ENCODE assay signal across 8 mouse cellular contexts in genomic region chr19:15984449-15985171, GRCm38 (mm10). TPM values are rescaled to one million over a fixed set of nuclear protein-coding genes. Genes with fewer than 3 reads are reported as not detected.
DNase-seq lines count a peak whose midpoint lies in the region; ATAC-seq and TF ChIP-seq lines count a peak whose summit lies in the region.

TSS of gene Cep78 (minus strand) at chr19:15984989.

- H3K36me3 ChIP-seq in embryonic facial prominence, embryonic 13.5 days, result peaks cover 17% of the 10 kb centered on the region
- H3K36me3 ChIP-seq in limb, embryonic 14.5 days (ENCODE audit: control insufficient read depth, insufficient read depth, low read length), result peaks cover 7% of the 10 kb centered on the region; the same call in 1 of the 2 replicates
- no peaks in the 10 kb centered on the region for H3K36me3 ChIP-seq in midbrain, postnatal 0 days (ENCODE audit: insufficient read depth, low read length)

- H3K4me3 ChIP-seq in embryonic facial prominence, embryonic 13.5 days, result peak within 1 kb of the TSS; percentile 85
- peak within 1 kb of the TSS; percentile 85 for H3K4me3 ChIP-seq in limb, embryonic 14.5 days (replicated peaks; ENCODE audit: low read length)
- peak within 1 kb of the TSS; percentile 90 for H3K4me3 ChIP-seq in midbrain, postnatal 0 days (ENCODE audit: low read depth, low read length)

- under 1% methylated on average over 88 of the region's 88 CpGs for WGBS in embryonic facial prominence, embryonic 13.5 days
- under 1% methylated on average over 57 of the region's 88 CpGs for WGBS in limb, embryonic 14.5 days
- under 1% methylated on average over 88 of the region's 88 CpGs for WGBS in midbrain, postnatal 0 days

- peak within 1 kb of the TSS; percentile 89 for H3K9ac ChIP-seq in embryonic facial prominence, embryonic 13.5 days
- peak within 1 kb of the TSS; percentile 87 for H3K9ac ChIP-seq in limb, embryonic 14.5 days (ENCODE audit: low read depth, low read length, severe bottlenecking)
- H3K9ac ChIP-seq in midbrain, postnatal 0 days (replicated peaks; ENCODE audit: low read length, poor library complexity, severe bottlenecking), result peak within 1 kb of the TSS; percentile 90

- TF ChIP-seq CTCF in midbrain, postnatal 0 days (IDR thresholded peaks at IDR 0.05), result peak; percentile 53

- peak within 1 kb of the TSS; percentile 87 for H3K27ac ChIP-seq in embryonic facial prominence, embryonic 13.5 days
- peak within 1 kb of the TSS; percentile 83 for H3K27ac ChIP-seq in limb, embryonic 14.5 days (replicated peaks; ENCODE audit: low read depth, low read length)
- peak within 1 kb of the TSS; percentile 86 for H3K27ac ChIP-seq in midbrain, postnatal 0 days (ENCODE audit: low read depth, low read length)

- H3K4me2 ChIP-seq in embryonic facial prominence, embryonic 13.5 days, result peak within 1 kb of the TSS; percentile 78
- H3K4me2 ChIP-seq in limb, embryonic 14.5 days (replicated peaks; ENCODE audit: low read depth, low read length, severe bottlenecking), result peak within 1 kb of the TSS; percentile 86
- H3K4me2 ChIP-seq in midbrain, postnatal 0 days (ENCODE audit: low read depth, low read length, poor library complexity, severe bottlenecking), result peak within 1 kb of the TSS; percentile 74

- TF ChIP-seq POLR2A in limb, embryonic 14.5 days (IDR thresholded peaks at IDR 0.05; ENCODE audit: borderline replicate concordance, extremely low read depth, insufficient read depth, insufficient read length), result peak; percentile 80; the same call in 1 of the 2 replicates

- peak; percentile 91 for DNase-seq in 3134 (ENCODE audit: extremely low read depth, insufficient read length, low spot score)
- DNase-seq in adrenal gland, postnatal 36 days, result peak; percentile 92 to 96
- DNase-seq in heart, adult 8-10 months (ENCODE audit: low spot score), result peak; percentile 86
- DNase-seq in kidney, adult 9 months, result peak; percentile 90
- peak; percentile 90 for DNase-seq in limb, embryonic 14.5 days (ENCODE audit: low spot score)
- peak; percentile 94 for DNase-seq in midbrain, postnatal 0 days (ENCODE audit: low spot score)
- peak; percentile 82 to 89 for DNase-seq in spleen, postnatal 14 days (ENCODE audit: low spot score in 2 of 2)

- peak; percentile 82 for ATAC-seq in embryonic facial prominence, embryonic 13.5 days (ENCODE audit: insufficient number of reproducible peaks, insufficient read depth, low FRiP score, low TSS enrichment, low read depth)
- peak; percentile 95 for ATAC-seq in limb, embryonic 14.5 days (ENCODE audit: low FRiP score, low read depth)
- peak; percentile 93 for ATAC-seq in midbrain, postnatal 0 days (ENCODE audit: low FRiP score)

- H3K9me3 ChIP-seq in embryonic facial prominence, embryonic 13.5 days, result no peaks in the 10 kb centered on the region
- no peaks in the 10 kb centered on the region for H3K9me3 ChIP-seq in limb, embryonic 14.5 days (ENCODE audit: control insufficient read depth, low read length)
- no peaks in the 10 kb centered on the region for H3K9me3 ChIP-seq in midbrain, postnatal 0 days (ENCODE audit: low read length)

- no peaks in the 10 kb centered on the region for H3K27me3 ChIP-seq in embryonic facial prominence, embryonic 13.5 days
- no peaks in the 10 kb centered on the region for H3K27me3 ChIP-seq in limb, embryonic 14.5 days (ENCODE audit: control insufficient read depth, insufficient read depth, low read length)
- no peaks in the 10 kb centered on the region for H3K27me3 ChIP-seq in midbrain, postnatal 0 days (ENCODE audit: insufficient read depth, low read length)

- peaks cover 19% of the 10 kb centered on the region; the same call in 1 of the 2 replicates for H3K4me1 ChIP-seq in embryonic facial prominence, embryonic 13.5 days
- H3K4me1 ChIP-seq in limb, embryonic 14.5 days (ENCODE audit: control insufficient read depth, insufficient read depth, low read length), result peaks cover 14% of the 10 kb centered on the region; the same call in 1 of the 2 replicates
- H3K4me1 ChIP-seq in midbrain, postnatal 0 days (ENCODE audit: insufficient read depth, low read length), result 0 out of 2 replicates have a peak, but pooled peaks cover 2% of the 10 kb centered on the region

RNA-seq across cellular contexts. Expression of gene Cep78, which starts in this region (rescaled TPM):
- total RNA-seq in adrenal gland, postnatal 36 days (2021), result 10 to 100 TPM in 1 of 2 experiments, 1 to 10 TPM in 1; 9.2 to 11.3 TPM
- 30.0 and 33.0 TPM in 2 replicates for polyA plus RNA-seq in embryonic facial prominence, embryonic 13.5 days (2015; fragmentation: Nextera tagmentation; extraction: Ambion mirVana)
- 1 to 10 TPM; 3.5 to 3.7 (median 3.6) TPM for total RNA-seq in heart, adult 8-10 months (2022)
- 13.9 and 16.0 TPM in 2 replicates for polyA plus RNA-seq in limb, embryonic 14.5 days (2012; rRNA removed)
- polyA plus RNA-seq in limb, embryonic 14.5 days (2014; fragmentation: Nextera tagmentation; extraction: Ambion mirVana), result 22.5 and 25.3 TPM in 2 replicates
- 22.4 TPM in 2 replicates for total RNA-seq in midbrain, postnatal 0 days (2014; rRNA removed)
- polyA plus RNA-seq in midbrain, postnatal 0 days (2015; fragmentation: Nextera tagmentation; extraction: Ambion mirVana), result 18.1 and 20.1 TPM in 2 replicates

Comparison
In these comparisons a context has a peak if more than half of its experiments do, and no peak if none do; other contexts are left out.
1. Peak in every context shown above with its lines: DNase-seq, ATAC-seq, H3K4me3 ChIP-seq and H3K27ac ChIP-seq.